Mouse (Mus musculus): ENCODE measurements around the gene Snta1.

- no peak for TF ChIP-seq CTCF (IDR thresholded peaks at IDR 0.05; ENCODE audit: control insufficient read depth, insufficient read depth, insufficient replicate concordance, low read depth, low read length)
- TF ChIP-seq POLR2A (IDR thresholded peaks at IDR 0.05; ENCODE audit: control insufficient read depth, low read depth, low read length): no peak
These were observed 8.6 kb downstream of the Snta1 start for GRCm38 (mm10) chr2:154399325-154399724.

All from testis, adult 2 months (tissue).